Mouse (Mus musculus): ENCODE measurements around the gene Gm44965. TPM values are rescaled to one million over a fixed set of nuclear protein-coding genes. Genes with fewer than 3 reads are reported as not detected.

Gm44965 gene
- total and polyA plus RNA-seq, 3 experiments, result not detected

GRCm38 (mm10) chr6:48668022-48668421, 74.3 kb downstream of the Gm44965 start:
- no peak for DNase-seq

Other genes starting within 250 kb of the Gm44965 start
- 10 to 100 TPM; 30.9 to 31.3 TPM for gene Krba1, start 198.4 kb upstream of the Gm44965 start, total RNA-seq (2021)
- gene Krba1, start 198.4 kb upstream of the Gm44965 start, polyA plus RNA-seq (2012; rRNA removed), result 42.5 and 55.2 TPM in 2 replicates
- 10 to 100 TPM; 47.3 to 53.6 TPM for gene Zfp467, start 148.1 kb upstream of the Gm44965 start, total RNA-seq (2021)
- 119 and 124 TPM in 2 replicates for gene Zfp467, start 148.1 kb upstream of the Gm44965 start, polyA plus RNA-seq (2012; rRNA removed)
- gene Sspo, start 145.7 kb upstream of the Gm44965 start, total RNA-seq (2021), result 1 to 10 TPM; 2.7 to 3.5 TPM
- 8.4 and 12.3 TPM in 2 replicates for gene Sspo, start 145.7 kb upstream of the Gm44965 start, polyA plus RNA-seq (2012; rRNA removed)
- 10 to 100 TPM; 70.7 to 78.4 TPM for gene Atp6v0e2, start 56.3 kb upstream of the Gm44965 start, total RNA-seq (2021)
- 182 and 183 TPM in 2 replicates for gene Atp6v0e2, start 56.3 kb upstream of the Gm44965 start, polyA plus RNA-seq (2012; rRNA removed)
- 10 to 100 TPM; 30.8 to 45.1 TPM for gene Lrrc61, start 39.1 kb upstream of the Gm44965 start, total RNA-seq (2021)
- 32.4 and 33.3 TPM in 2 replicates for gene Lrrc61, start 39.1 kb upstream of the Gm44965 start, polyA plus RNA-seq (2012; rRNA removed)
- 100 to 1,000 TPM in 1 of 2 experiments, 10 to 100 TPM in 1; 73.4 to 101 TPM for gene Rarres2, start 21.2 kb upstream of the Gm44965 start, total RNA-seq (2021)
- 29.3 and 41.8 TPM in 2 replicates for gene Rarres2, start 21.2 kb upstream of the Gm44965 start, polyA plus RNA-seq (2012; rRNA removed)
- not detected for gene Gm45021, start 4.3 kb upstream of the Gm44965 start, total RNA-seq (2021)
- gene Gm45021, start 4.3 kb upstream of the Gm44965 start, polyA plus RNA-seq (2012; rRNA removed), result not detected in 2 replicates
- 10 to 100 TPM; 55.6 to 67.5 TPM for gene Repin1, start 58 bp upstream of the Gm44965 start, total RNA-seq (2021)
- 127 and 152 TPM in 2 replicates for gene Repin1, start 58 bp upstream of the Gm44965 start, polyA plus RNA-seq (2012; rRNA removed)
- 1 to 10 TPM; 7.4 to 8.7 TPM for gene Zfp775, start 8.1 kb downstream of the Gm44965 start, total RNA-seq (2021)
- gene Zfp775, start 8.1 kb downstream of the Gm44965 start, polyA plus RNA-seq (2012; rRNA removed), result 14.8 and 16.8 TPM in 2 replicates
- gene AI854703, start 32.8 kb downstream of the Gm44965 start, total RNA-seq (2021), result 1 to 10 TPM; 1.9 to 2.0 TPM
- gene AI854703, start 32.8 kb downstream of the Gm44965 start, polyA plus RNA-seq (2012; rRNA removed), result 6.0 and 7.6 TPM in 2 replicates
- gene Gimap8, start 53.3 kb downstream of the Gm44965 start, total RNA-seq (2021), result 10 to 100 TPM in 1 of 2 experiments, 1 to 10 TPM in 1; 7.8 to 12.6 TPM
- 1.2 and 1.5 TPM in 2 replicates for gene Gimap8, start 53.3 kb downstream of the Gm44965 start, polyA plus RNA-seq (2012; rRNA removed)
- 1 to 10 TPM; 3.6 to 5.9 TPM for gene Gimap9, start 82.2 kb downstream of the Gm44965 start, total RNA-seq (2021)
- 0.34 and 0.49 TPM in 2 replicates for gene Gimap9, start 82.2 kb downstream of the Gm44965 start, polyA plus RNA-seq (2012; rRNA removed)
- 10 to 100 TPM; 40.3 to 50.9 TPM for gene Gimap4, start 90.6 kb downstream of the Gm44965 start, total RNA-seq (2021)
- gene Gimap4, start 90.6 kb downstream of the Gm44965 start, polyA plus RNA-seq (2012; rRNA removed), result 7.8 and 8.2 TPM in 2 replicates
- gene Gimap6, start 114.3 kb downstream of the Gm44965 start, total RNA-seq (2021), result 10 to 100 TPM; 50.7 to 66.4 TPM
- 4.5 and 4.9 TPM in 2 replicates for gene Gimap6, start 114.3 kb downstream of the Gm44965 start, polyA plus RNA-seq (2012; rRNA removed)
- gene Gm28053, start 124.7 kb downstream of the Gm44965 start, total RNA-seq (2021), result 10 to 100 TPM in 1 of 2 experiments, 1 to 10 TPM in 1; 6.9 to 11.5 TPM
- not detected in 2 replicates for gene Gm28053, start 124.7 kb downstream of the Gm44965 start, polyA plus RNA-seq (2012; rRNA removed)
- under 1 TPM; 0.37 to 0.66 TPM for gene Gimap7, start 124.7 kb downstream of the Gm44965 start, total RNA-seq (2021)
- 0.08 TPM in 1 of 2 replicates, not detected in the other for gene Gimap7, start 124.7 kb downstream of the Gm44965 start, polyA plus RNA-seq (2012; rRNA removed)
- gene Gimap1, start 145.1 kb downstream of the Gm44965 start, total RNA-seq (2021), result 10 to 100 TPM in 1 of 2 experiments, 1 to 10 TPM in 1; 7.9 to 12.0 TPM
- 6.5 and 8.2 TPM in 2 replicates for gene Gimap1, start 145.1 kb downstream of the Gm44965 start, polyA plus RNA-seq (2012; rRNA removed)
- 10 to 100 TPM; 10.5 to 17.1 TPM for gene Gimap5, start 152.3 kb downstream of the Gm44965 start, total RNA-seq (2021)
- gene Gimap5, start 152.3 kb downstream of the Gm44965 start, polyA plus RNA-seq (2012; rRNA removed), result 10.9 and 14.7 TPM in 2 replicates
- 10 to 100 TPM in 1 of 2 experiments, 1 to 10 TPM in 1; 5.2 to 10.3 TPM for gene Gimap3, start 176.9 kb downstream of the Gm44965 start, total RNA-seq (2021)
- gene Gimap3, start 176.9 kb downstream of the Gm44965 start, polyA plus RNA-seq (2012; rRNA removed), result 1.5 TPM in 2 replicates
- 100 to 1,000 TPM; 303 to 381 TPM for gene Tmem176a, start 247.0 kb downstream of the Gm44965 start, total RNA-seq (2021)
- 314 and 406 TPM in 2 replicates for gene Tmem176a, start 247.0 kb downstream of the Gm44965 start, polyA plus RNA-seq (2012; rRNA removed)
- gene Tmem176b, start 247.6 kb downstream of the Gm44965 start, total RNA-seq (2021), result 100 to 1,000 TPM; 608 to 699 TPM
- 591 and 724 TPM in 2 replicates for gene Tmem176b, start 247.6 kb downstream of the Gm44965 start, polyA plus RNA-seq (2012; rRNA removed)